In the genomic region with DNA sequence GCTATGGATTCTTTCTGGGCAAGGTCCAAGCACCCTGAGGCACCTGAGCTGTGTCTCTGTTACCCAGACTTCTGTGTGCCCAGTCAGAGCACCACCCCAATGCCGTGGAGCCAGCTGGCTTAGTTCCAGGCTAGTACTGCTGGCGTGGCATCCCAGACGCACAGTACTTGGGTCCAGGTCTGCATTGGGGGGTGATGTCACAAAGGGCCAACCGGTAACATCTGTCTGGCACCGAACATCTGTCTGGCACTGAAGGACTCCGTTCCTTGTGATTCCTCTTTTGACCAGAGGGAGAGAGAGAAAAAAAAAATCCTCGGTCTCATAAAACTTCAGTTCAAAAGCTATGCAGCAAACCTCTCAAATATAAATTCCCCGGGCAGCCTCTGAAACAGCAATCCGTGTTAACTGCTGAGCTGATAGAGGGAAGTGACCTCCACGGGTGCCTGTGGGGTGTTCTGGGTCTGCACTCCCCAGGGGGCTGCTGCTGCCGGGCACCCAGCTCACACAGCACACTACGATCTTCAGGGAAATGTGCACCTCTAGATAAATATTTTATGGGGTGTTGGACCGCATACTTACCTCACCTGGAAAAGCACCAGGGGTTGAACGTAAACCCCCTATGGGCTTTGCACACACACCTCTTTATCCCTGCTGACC, we compare ENCODE assay signal across 8 mouse cellular contexts. TPM values are rescaled to one million over a fixed set of nuclear protein-coding genes. Genes with fewer than 3 reads are reported as not detected.
DNase-seq lines count a peak whose midpoint lies in the region; ATAC-seq lines count a peak whose summit lies in the region.

No protein-coding gene starts in this region.

- peak overlapping the region; percentile 56; the same call in 1 of the 2 replicates for H3K9ac ChIP-seq in hindbrain, embryonic 12.5 days
- H3K9ac ChIP-seq in limb, embryonic 15.5 days, result no peak overlapping the region
- no peak overlapping the region for H3K9ac ChIP-seq in stomach, embryonic 14.5 days (replicated peaks; ENCODE audit: low read depth, low read length)

- DNase-seq in lung, adult 18-20 months, result peak; percentile 47 to 58
- no peak for DNase-seq in lung, postnatal 25 days (ENCODE audit: low spot score)
- peak; percentile 76 to 77 for DNase-seq in cerebellum, postnatal 14 days
- no peak for DNase-seq in layer of hippocampus, postnatal 14 days (ENCODE audit: low spot score in 2 of 2)

- peaks cover 31% of the 10 kb centered on the region for H3K4me1 ChIP-seq in hindbrain, embryonic 12.5 days
- H3K4me1 ChIP-seq in limb, embryonic 15.5 days, result peaks cover 44% of the 10 kb centered on the region
- H3K4me1 ChIP-seq in stomach, embryonic 14.5 days (ENCODE audit: control insufficient read depth, insufficient read depth, low read length), result peaks cover 13% of the 10 kb centered on the region

- no peaks in the 10 kb centered on the region for H3K9me3 ChIP-seq in hindbrain, embryonic 12.5 days (replicated peaks)
- no peaks in the 10 kb centered on the region for H3K9me3 ChIP-seq in limb, embryonic 15.5 days
- H3K9me3 ChIP-seq in stomach, embryonic 14.5 days (ENCODE audit: control insufficient read depth, low read depth, low read length), result no peaks in the 10 kb centered on the region

- H3K4me2 ChIP-seq in hindbrain, embryonic 12.5 days (replicated peaks), result peak overlapping the region; percentile 89
- peak overlapping the region; percentile 91 for H3K4me2 ChIP-seq in limb, embryonic 15.5 days
- peak overlapping the region; percentile 63 for H3K4me2 ChIP-seq in stomach, embryonic 14.5 days (replicated peaks; ENCODE audit: low read depth, low read length)

- no peak overlapping the region for H3K27ac ChIP-seq in hindbrain, embryonic 12.5 days
- no peak overlapping the region for H3K27ac ChIP-seq in limb, embryonic 15.5 days
- no peak overlapping the region for H3K27ac ChIP-seq in stomach, embryonic 14.5 days (ENCODE audit: low read length)

- peaks cover 86% of the 10 kb centered on the region for H3K27me3 ChIP-seq in hindbrain, embryonic 12.5 days
- peaks cover 71% of the 10 kb centered on the region for H3K27me3 ChIP-seq in limb, embryonic 15.5 days
- peaks cover 52% of the 10 kb centered on the region for H3K27me3 ChIP-seq in stomach, embryonic 14.5 days (ENCODE audit: control insufficient read depth, insufficient read depth, low read length)

- ATAC-seq in hindbrain, embryonic 12.5 days (ENCODE audit: low FRiP score), result no peak
- ATAC-seq in limb, embryonic 15.5 days (ENCODE audit: insufficient number of reproducible peaks, low FRiP score, low TSS enrichment, low read depth), result no peak
- no peak for ATAC-seq in stomach, embryonic 14.5 days (ENCODE audit: insufficient number of reproducible peaks, insufficient read depth, low FRiP score, low read depth)
- no peak for ATAC-seq in erythroblast, adult 5-6 weeks (replicated peaks; ENCODE audit: low FRiP score, poor library complexity, severe bottlenecking)

- peak overlapping the region; percentile 44 for H3K4me3 ChIP-seq in hindbrain, embryonic 12.5 days
- H3K4me3 ChIP-seq in limb, embryonic 15.5 days, result peak overlapping the region; percentile 43
- peak overlapping the region; percentile 36 for H3K4me3 ChIP-seq in stomach, embryonic 14.5 days (ENCODE audit: low read depth, low read length)

- no peaks in the 10 kb centered on the region for H3K36me3 ChIP-seq in hindbrain, embryonic 12.5 days
- no peaks in the 10 kb centered on the region for H3K36me3 ChIP-seq in limb, embryonic 15.5 days
- H3K36me3 ChIP-seq in stomach, embryonic 14.5 days (ENCODE audit: control insufficient read depth, insufficient read depth, low read length), result no peaks in the 10 kb centered on the region

- 23% methylated on average over 14 of the region's 14 CpGs for WGBS in hindbrain, embryonic 12.5 days
- 7% methylated on average over 14 of the region's 14 CpGs for WGBS in limb, embryonic 15.5 days
- WGBS in stomach, embryonic 14.5 days, result 25% methylated on average over 14 of the region's 14 CpGs

RNA-seq across cellular contexts. Expression of a gene that starts 22.5 kb away (rescaled TPM):
- polyA plus RNA-seq in hindbrain, embryonic 12.5 days (2016; fragmentation: Nextera tagmentation; extraction: Ambion mirVana), result 5.4 and 5.8 TPM in 2 replicates
- 13.1 and 13.4 TPM in 2 replicates for polyA plus RNA-seq in limb, embryonic 15.5 days (2015; fragmentation: Nextera tagmentation; extraction: Ambion mirVana)
- 8.8 and 10.2 TPM in 2 replicates for polyA plus RNA-seq in stomach, embryonic 14.5 days (2014; fragmentation: Nextera tagmentation; extraction: Ambion mirVana)
- 10 to 100 TPM; 11.5 to 12.2 TPM for total RNA-seq in layer of hippocampus, postnatal 14 days (2021)
- 4.8 and 6.5 TPM in 2 replicates for total RNA-seq in erythroblast, adult 5-6 weeks (2015; ENCODE audit: low replicate concordance)
- total RNA-seq in erythroblast, adult 5-6 weeks (2017; ENCODE audit: low replicate concordance), result 4.2 and 7.0 TPM in 2 replicates

RNA-seq across cellular contexts. Expression of a gene that starts 55.8 kb away (rescaled TPM):
- polyA plus RNA-seq in hindbrain, embryonic 12.5 days (2016; fragmentation: Nextera tagmentation; extraction: Ambion mirVana), result 0.68 TPM in 2 replicates
- polyA plus RNA-seq in limb, embryonic 15.5 days (2015; fragmentation: Nextera tagmentation; extraction: Ambion mirVana), result 1.4 and 1.7 TPM in 2 replicates
- 0.39 and 0.86 TPM in 2 replicates for polyA plus RNA-seq in stomach, embryonic 14.5 days (2014; fragmentation: Nextera tagmentation; extraction: Ambion mirVana)
- 1 to 10 TPM; 1.1 to 1.4 TPM for total RNA-seq in layer of hippocampus, postnatal 14 days (2021)
- 0.19 and 2.1 TPM in 2 replicates for total RNA-seq in erythroblast, adult 5-6 weeks (2015; ENCODE audit: low replicate concordance)
- total RNA-seq in erythroblast, adult 5-6 weeks (2017; ENCODE audit: low replicate concordance), result 0.43 and 0.98 TPM in 2 replicates

Comparison
In these comparisons a context has a peak if more than half of its experiments do, and no peak if none do; other contexts are left out.
1. DNase-seq: peak in lung, adult 18-20 months (2 of 2) and cerebellum, postnatal 14 days (2 of 2); none in lung, postnatal 25 days (single experiment) and layer of hippocampus, postnatal 14 days (0 of 2).
2. Peak in every context shown above with its lines, with median percentiles within 50 percentile points of each other: H3K4me2 ChIP-seq and H3K4me3 ChIP-seq.